Mouse (Mus musculus) stomach, postnatal 0 days (tissue): ENCODE results near the gene Hmces. TPM values are rescaled to one million over a fixed set of nuclear protein-coding genes. Genes with fewer than 3 reads are reported as not detected.

Source experiments
- ATAC-seq: fragments of 200-750 bp; cut with Nextera tagmentation; 2 replicates; pipeline ENCODE4 v1.8.0; 2017; ENCODE audit not compliant: low FRiP score, low TSS enrichment
- DNase-seq: peaks from one replicate; pipeline ENCODE4 v3.0.0-alpha.2; 2016; ENCODE audit warnings: low spot score
- H3K27ac ChIP-seq: fragments of 300-500 bp; sonication (generic); replicated peaks from 2 replicates; pipeline ENCODE4 v1.5.1; 2014; ENCODE audit warnings: mild to moderate bottlenecking, control low read depth
- H3K27me3 ChIP-seq: fragments of 300-500 bp; sonication (generic); 2 replicates; pipeline ENCODE4 v1.6.1; 2014; ENCODE audit warnings: low read length; ENCODE audit not compliant: control insufficient read depth, insufficient read depth
- H3K36me3 ChIP-seq: fragments of 300-500 bp; sonication (generic); 2 replicates; pipeline ENCODE4 v1.6.1; 2014; ENCODE audit warnings: low read length, mixed read lengths; ENCODE audit not compliant: control insufficient read depth, insufficient read depth
- H3K4me1 ChIP-seq: fragments of 300-500 bp; sonication (generic); replicated peaks from 2 replicates; pipeline ENCODE4 v1.6.1; 2014; ENCODE audit warnings: antibody characterized with exemption; ENCODE audit not compliant: control insufficient read depth, insufficient read depth
- H3K4me2 ChIP-seq: fragments of 300-500 bp; sonication (generic); replicated peaks from 2 replicates; pipeline ENCODE4 v1.6.1; 2014; ENCODE audit warnings: low read depth, mild to moderate bottlenecking, control low read depth, moderate library complexity
- H3K4me3 ChIP-seq: fragments of 300-500 bp; sonication (generic); 2 replicates; pipeline ENCODE4 v1.5.1; 2014; ENCODE audit warnings: low read depth, low read length, control low read depth
- H3K9ac ChIP-seq: fragments of 300-500 bp; sonication (generic); 2 replicates; pipeline ENCODE4 v1.6.1; 2014; ENCODE audit warnings: mild to moderate bottlenecking, low read length, control low read depth, mixed read lengths
- H3K9me3 ChIP-seq: fragments of 300-500 bp; sonication (generic); 2 replicates; pipeline ENCODE4 v1.6.1; 2016; ENCODE audit warnings: low read length; ENCODE audit not compliant: control insufficient read depth
- CTCF ChIP-seq: IDR thresholded peaks from 2 replicates; pipeline ENCODE4 v1.5.1; 2016; ENCODE audit warnings: antibody characterized with exemption, low read depth, mild to moderate bottlenecking, moderate library complexity
- EP300 ChIP-seq: optimal IDR thresholded peaks from 2 replicates; pipeline ENCODE3; 2016; ENCODE audit warnings: antibody characterized with exemption
- whole genome bisulfite sequencing: fragments of 180-500 bp; shearing (Covaris S2); extraction: QIAGEN DNeasy Blood & Tissue Kit; methylation state at CpG from one replicate; pipeline ENCODE4 v1.1.7; 2014; 5-methylcytosine and 5-hydroxymethylcytosine counted together
- polyA plus RNA-seq: library from polyadenylated mRNA; unstranded; fragments of >200 nt; fragmentation: Nextera tagmentation; extraction: Ambion mirVana; gene quantifications from 2 replicates; pipeline ENCODE4 v1.2.1, GENCODE M21; 2015

Gene Hmces
- polyA plus RNA-seq, 1 experiment from 2014 or later = 21.3 TPM

DNA sequence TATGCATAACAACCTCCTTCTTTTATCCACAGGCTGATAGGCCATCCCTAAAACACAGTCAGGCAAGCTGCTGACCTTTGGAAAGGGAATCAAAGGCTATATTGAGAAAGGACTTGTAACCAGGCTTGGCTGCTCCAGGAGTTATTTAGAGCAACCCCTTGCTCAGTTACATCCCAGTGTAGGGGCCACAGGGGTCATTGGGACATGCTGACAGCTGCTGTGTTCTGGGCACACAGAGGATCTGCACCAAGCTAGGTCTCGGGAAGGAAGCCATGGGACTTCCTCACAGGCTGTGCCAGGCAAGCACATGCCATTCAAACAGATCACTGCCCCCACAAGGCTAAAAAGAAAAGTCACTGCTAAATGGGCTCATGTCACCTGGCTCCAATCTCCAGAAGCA is 40.6 kb upstream of the Hmces start:
- TF ChIP-seq EP300 (no peak), CTCF (no peak)
- Histone ChIP-seq H3K4me1 (no peaks in the 10 kb centered on the region), H3K4me2 (no peak overlapping the region), H3K4me3 (no peak overlapping the region), H3K36me3 (no peaks in the 10 kb centered on the region), H3K9me3 (no peaks in the 10 kb centered on the region), H3K27me3 (no peaks in the 10 kb centered on the region), H3K9ac (no peak overlapping the region), H3K27ac (no peak overlapping the region)
- no peak for ATAC-seq
- 44% methylated on average over 1 of the region's 1 CpGs for WGBS
- DNase-seq = no peak

DNA sequence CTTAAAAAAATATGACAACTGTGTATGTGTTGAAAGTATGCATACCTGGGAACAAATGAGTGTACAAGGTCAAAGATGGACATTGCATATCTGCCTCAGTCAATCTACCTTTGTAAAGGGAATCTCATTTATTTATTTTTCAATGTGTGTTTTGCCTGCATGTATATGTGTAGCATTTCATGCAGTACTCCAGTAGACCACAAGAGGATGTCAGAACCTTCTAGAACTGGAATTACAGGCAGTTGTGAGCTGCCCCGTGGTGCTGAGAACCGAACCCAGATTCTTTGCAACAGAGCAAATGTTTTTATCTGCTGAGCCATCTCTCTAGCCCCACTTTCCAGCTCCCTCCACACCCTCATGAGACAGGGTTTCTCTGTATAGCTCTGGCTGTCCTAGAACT is 39.8 kb upstream of the Hmces start:
- 83% methylated on average over 2 of the region's 2 CpGs for WGBS
- no peaks in the 10 kb centered on the region for H3K4me1 ChIP-seq
- H3K27ac ChIP-seq = no peak overlapping the region
- DNase-seq (no peak), ATAC-seq (no peak)
- TF ChIP-seq CTCF (peak; percentile 25; the same call in 1 of the 2 replicates), EP300 (no peak)
- no peak overlapping the region for H3K4me2 ChIP-seq
- no peaks in the 10 kb centered on the region for H3K9me3 ChIP-seq
- no peaks in the 10 kb centered on the region for H3K36me3 ChIP-seq
- no peak overlapping the region for H3K4me3 ChIP-seq
- no peak overlapping the region for H3K9ac ChIP-seq
- H3K27me3 ChIP-seq = no peaks in the 10 kb centered on the region

DNA sequence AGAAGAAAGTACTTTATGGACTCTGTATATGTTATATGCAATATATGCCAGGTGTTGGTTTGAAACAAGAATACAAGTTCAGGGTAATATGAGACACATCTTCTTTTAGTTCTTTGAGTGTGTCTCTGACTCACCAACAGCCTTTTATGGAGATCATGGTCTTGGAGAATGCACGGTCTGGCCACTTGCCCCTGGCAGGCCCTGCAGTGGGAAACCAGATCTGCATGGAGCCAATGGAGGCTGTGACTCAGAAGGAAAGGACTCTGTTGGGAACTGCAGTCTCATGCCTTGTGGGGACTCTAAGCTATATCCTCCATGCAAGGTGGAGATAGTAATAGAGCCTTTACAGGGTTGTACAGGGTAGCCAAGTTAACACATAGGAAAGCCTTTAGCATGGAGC is 38.7 kb upstream of the Hmces start:
- no peaks in the 10 kb centered on the region for H3K27me3 ChIP-seq
- no peak for TF ChIP-seq EP300
- TF ChIP-seq CTCF = no peak
- 62% methylated on average over 1 of the region's 1 CpGs for WGBS
- no peak overlapping the region for H3K9ac ChIP-seq
- ATAC-seq = peak; percentile 41; the same call in 1 of the 2 replicates
- H3K27ac ChIP-seq = no peak overlapping the region
- no peaks in the 10 kb centered on the region for H3K36me3 ChIP-seq
- no peak overlapping the region for H3K4me2 ChIP-seq
- H3K9me3 ChIP-seq = no peaks in the 10 kb centered on the region
- H3K4me1 ChIP-seq = no peaks in the 10 kb centered on the region
- no peak overlapping the region for H3K4me3 ChIP-seq
- no peak for DNase-seq

DNA sequence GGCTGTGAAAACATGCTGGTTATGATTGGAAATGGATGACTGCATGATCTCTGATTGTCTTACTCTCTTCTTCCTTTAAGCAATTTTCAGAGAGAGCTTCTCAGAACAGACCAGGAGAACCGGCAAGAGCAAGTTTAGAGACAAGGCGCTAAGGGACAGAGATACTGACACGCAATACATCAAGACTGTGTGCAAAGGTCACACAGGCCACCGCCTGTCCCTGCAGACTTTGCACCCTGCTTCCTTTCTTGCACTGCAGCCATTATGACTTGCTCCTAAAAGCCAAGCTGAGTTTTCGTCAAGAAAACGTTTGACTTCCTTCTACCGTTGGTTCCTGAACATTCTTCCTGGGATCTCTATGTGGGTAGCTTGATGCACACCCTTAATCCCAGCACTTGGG is 38.2 kb upstream of the Hmces start:
- TF ChIP-seq EP300 (no peak), CTCF (no peak)
- no peaks in the 10 kb centered on the region for H3K4me1 ChIP-seq
- H3K4me3 ChIP-seq = no peak overlapping the region
- WGBS = 68% methylated on average over 7 of the region's 7 CpGs
- no peaks in the 10 kb centered on the region for H3K27me3 ChIP-seq
- H3K9me3 ChIP-seq = no peaks in the 10 kb centered on the region
- no peak overlapping the region for H3K4me2 ChIP-seq
- H3K27ac ChIP-seq = no peak overlapping the region; the same call in 1 of the 2 replicates
- DNase-seq (no peak), ATAC-seq (peak; percentile 75)
- H3K36me3 ChIP-seq = no peaks in the 10 kb centered on the region
- H3K9ac ChIP-seq = no peak overlapping the region

DNA sequence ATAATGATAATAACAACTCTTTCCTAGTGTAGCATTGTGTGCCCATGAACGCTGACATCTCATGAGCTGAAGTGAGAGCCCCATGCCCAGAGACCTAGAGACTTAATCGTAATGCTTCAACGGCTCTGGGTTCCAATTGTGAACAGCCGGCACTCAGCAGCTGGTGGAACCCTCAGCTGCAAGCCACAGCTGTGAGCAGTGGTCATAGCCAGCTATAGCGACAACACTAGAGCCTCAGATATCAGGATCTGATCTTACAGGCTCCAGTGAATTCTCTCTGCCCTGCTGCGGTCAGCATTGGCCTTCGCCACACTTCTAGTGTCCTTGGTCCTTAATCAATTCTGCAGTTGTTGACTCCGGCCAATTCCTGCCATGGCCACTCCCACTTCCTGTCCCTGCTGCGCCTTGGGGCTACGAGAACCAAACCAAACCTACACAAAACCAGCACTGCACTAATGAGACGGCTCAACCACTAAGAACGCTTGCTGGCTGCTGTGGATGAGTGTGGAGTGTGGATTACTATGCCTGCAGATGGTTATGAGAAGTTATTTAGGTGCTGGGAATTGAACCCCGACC is 37.6 kb upstream of the Hmces start:
- DNase-seq = no peak

DNA sequence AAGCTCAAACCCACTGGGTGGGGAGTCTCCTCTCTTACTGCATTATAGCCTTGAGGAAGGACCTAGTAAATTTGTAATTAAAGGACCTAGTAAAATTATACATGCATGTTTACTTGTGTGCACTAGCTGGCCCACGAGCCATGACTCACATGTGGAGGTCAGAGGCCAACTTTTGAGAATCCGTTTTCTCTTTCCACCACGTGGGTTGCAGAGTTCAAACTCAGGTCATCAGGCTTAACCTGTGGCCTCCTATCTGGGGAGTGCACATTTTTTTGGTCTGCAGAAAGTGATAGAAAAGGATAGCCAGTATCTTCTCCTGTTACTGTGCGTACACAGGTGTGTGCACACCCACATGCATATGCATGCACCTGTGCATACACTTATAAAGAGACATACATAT is 34.7 kb upstream of the Hmces start:
- DNase-seq (peak; percentile 27), ATAC-seq (no peak)
- no peaks in the 10 kb centered on the region for H3K9me3 ChIP-seq
- H3K4me2 ChIP-seq = no peak overlapping the region
- H3K27me3 ChIP-seq = no peaks in the 10 kb centered on the region
- H3K4me3 ChIP-seq = no peak overlapping the region
- TF ChIP-seq CTCF (no peak), EP300 (no peak)
- 27% methylated on average over 4 of the region's 4 CpGs for WGBS
- no peaks in the 10 kb centered on the region for H3K36me3 ChIP-seq
- H3K4me1 ChIP-seq = no peaks in the 10 kb centered on the region
- H3K27ac ChIP-seq = no peak overlapping the region
- H3K9ac ChIP-seq = no peak overlapping the region

More for the DNA sequence above, 37.6 kb upstream of the Hmces start:
- ATAC-seq = no peak; the same call in 1 of the 2 replicates
- 77% methylated on average over 13 of the region's 13 CpGs for WGBS
- Histone ChIP-seq H3K4me1 (no peaks in the 10 kb centered on the region), H3K27ac (peak overlapping the region; percentile 40; the same call in 1 of the 2 replicates), H3K27me3 (no peaks in the 10 kb centered on the region), H3K9ac (no peak overlapping the region), H3K4me2 (no peak overlapping the region), H3K36me3 (no peaks in the 10 kb centered on the region), H3K4me3 (no peak overlapping the region), H3K9me3 (no peaks in the 10 kb centered on the region)
- TF ChIP-seq CTCF (no peak), EP300 (no peak)
